Mouse (Mus musculus) kidney, postnatal 25 days (tissue): ENCODE data around the gene Xlr3c.
"Not testable (repeated sequence)": the region's sequence is repeated elsewhere in the genome, so short reads cannot be mapped to it uniquely, and the experiment has no call there.

Source experiments
- DNase-seq, 2 experiments: peaks; one replicate each; pipeline ENCODE4 v3.0.0; 2021; ENCODE audit warnings: mixed read lengths in 2 of 2

Xlr3c gene

GRCm38 (mm10) chrX:73265270-73265669, at the start of gene Xlr3c:
Gene Xlr3c, minus strand, starts transcription at chrX:73265390.
- peak in 1 of 2 experiments; percentile 29 for DNase-seq

DNA sequence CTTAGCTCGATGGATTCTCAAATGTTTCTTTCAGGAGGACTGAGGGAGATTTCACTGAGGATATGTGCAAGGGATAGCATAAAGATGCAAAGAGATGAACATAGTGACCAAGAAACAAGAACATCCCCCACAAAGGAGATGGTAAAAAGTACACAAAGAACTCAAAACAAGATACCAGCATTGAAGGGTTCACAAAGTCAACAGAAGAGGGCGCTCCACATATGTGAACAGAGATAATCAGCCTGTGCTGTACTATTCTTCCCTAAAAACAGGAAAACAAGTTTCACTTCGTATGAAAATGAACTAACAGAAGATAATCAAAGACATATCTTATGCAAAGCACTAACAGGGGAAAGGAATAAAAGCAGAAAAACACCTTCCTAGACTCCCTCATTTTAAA, 47.3 kb upstream of the Xlr3c start:
- peak in 1 of 2 experiments; percentile 60 for DNase-seq

- DNase-seq: peak; percentile 5 to 71
These were observed 30.6 kb upstream of the Xlr3c start for GRCm38 (mm10) chrX:73295745-73296144.

DNA sequence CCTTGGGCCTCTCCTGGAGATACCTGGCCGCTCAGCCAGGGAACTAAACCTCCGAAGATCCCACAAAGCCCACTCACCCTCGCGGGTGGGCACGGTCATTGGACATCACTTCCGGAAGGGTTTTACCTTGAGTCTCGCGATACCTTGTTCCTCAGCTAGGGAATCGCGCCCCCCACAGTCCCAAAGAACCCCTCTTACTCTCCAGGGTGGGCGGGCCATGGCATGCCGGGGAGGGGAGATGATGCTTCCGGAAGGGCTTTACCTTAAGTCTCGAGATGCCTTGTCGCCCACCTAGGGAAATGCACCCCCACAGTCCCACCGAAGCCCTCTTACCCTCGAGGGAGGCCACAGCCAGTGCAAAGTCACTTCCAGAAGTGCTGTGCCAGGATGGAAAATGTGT, 27.7 kb upstream of the Xlr3c start, which contains the start of the genes Xlr5a and Xlr5c:
Xlr5a (minus strand) TSS at position 101 of the 400 bp plus-strand sequence.
Xlr5c (minus strand) TSS at position 101 of the 400 bp plus-strand sequence.
- not testable (repeated sequence) for DNase-seq

DNA sequence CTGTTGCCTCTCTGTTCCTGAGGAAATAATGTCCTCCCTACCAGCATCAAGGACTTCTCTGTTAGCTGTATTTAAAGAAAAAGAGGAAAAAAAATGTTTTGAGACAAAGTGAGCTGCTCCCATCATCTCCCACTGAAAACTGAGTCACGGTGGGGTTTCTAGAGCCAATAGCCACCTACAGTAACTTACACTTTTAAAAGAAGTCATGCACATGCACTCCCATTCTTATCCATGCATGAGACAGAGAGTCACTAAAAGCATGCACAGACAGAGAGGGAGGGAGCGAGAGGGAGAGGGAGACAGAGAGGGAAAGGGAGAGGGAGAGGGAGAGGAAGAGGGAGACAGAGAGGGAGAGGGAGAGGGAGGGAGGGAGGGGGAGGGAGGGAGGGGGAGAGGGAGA, 2.8 kb downstream of the Xlr3c start:
- DNase-seq: not testable (repeated sequence)

DNA sequence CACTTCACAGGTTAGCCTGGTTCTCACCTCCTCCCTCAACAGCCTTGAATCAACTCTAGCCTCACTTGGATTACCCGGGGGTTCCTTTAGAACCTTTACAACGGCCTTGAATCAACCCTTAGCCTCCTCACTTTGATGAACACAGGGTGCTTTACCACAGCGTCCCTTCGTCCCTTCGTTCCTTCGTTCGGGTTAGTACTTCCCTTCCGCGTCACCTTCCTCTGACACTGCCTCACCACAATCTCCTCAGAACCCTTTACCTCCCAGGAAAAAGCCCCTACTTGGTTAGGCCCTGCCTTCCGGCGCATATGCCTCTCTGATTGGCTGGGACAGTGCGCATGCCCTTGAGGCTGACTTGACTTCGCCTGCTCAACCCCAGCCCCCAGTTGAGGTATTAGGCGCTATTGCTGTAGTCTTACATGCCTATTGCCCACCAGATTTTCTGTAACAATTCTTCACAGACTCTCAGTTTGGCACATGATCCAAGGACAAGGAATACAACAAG, 22.3 kb downstream of the Xlr3c start, which contains the start of gene Xlr4c:
Xlr4c (minus strand) TSS at position 310 of the 505 bp plus-strand sequence.
- not testable (repeated sequence) for DNase-seq

DNA sequence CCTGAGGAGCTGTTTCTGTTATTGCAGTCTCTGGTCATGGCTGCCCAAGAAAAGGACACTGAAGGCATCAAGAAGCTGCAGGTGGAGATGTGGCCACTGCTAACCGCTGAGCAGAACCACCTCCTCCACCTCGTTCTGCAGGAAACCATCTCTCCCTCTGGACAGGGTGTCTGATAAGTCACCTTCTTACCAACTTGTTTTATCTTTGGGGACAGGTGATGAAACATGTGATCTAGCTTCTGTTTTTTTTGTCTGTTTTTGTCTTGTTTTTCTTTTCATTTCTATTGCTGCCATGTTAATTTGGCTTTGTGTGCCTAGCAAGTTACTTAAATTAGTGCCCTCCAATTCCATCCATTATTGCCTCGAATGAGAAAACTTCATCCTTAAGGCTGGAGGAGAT, 35.9 kb downstream of the Xlr3c start:
- DNase-seq: no peak

GRCm38 (mm10) chrX:73228606-73229214, 36.5 kb downstream of the Xlr3c start:
- DNase-seq: peak; percentile 42 to 82

GRCm38 (mm10) chrX:73227914-73228605, 37.1 kb downstream of the Xlr3c start, which contains the start of gene F8a:
Gene F8a, plus strand, starts transcription at chrX:73228291.
- peak; percentile 79 to 90 for DNase-seq

DNA sequence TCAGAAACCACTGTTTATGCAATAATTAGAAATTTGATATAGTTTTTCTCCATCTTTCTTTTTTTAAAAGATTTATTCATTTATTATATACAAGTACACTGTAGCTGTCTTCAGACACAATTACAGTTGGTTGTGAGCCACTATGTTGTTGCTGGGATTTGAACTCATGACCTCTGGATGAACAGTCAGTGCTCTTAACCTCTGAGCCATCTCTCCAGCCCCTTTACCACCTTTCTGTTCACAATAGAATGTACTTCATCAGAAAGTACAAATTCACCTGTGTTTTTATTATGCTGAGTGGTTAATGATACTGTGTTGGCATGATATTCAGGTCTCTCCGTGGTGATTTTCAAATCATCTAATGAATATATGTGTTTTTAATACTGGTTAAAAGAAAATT, 39.8 kb downstream of the Xlr3c start:
- DNase-seq: no peak

GRCm38 (mm10) chrX:73213819-73214564, 51.2 kb downstream of the Xlr3c start, which contains the start of gene Xlr4b:
Gene Xlr4b, plus strand, starts transcription at chrX:73214333.
- not testable (repeated sequence) for DNase-seq
